Mouse (Mus musculus) liver, embryonic 14.5 days (tissue): ENCODE results near the gene 4930404N11Rik. TPM values are rescaled to one million over a fixed set of nuclear protein-coding genes. Genes with fewer than 3 reads are reported as not detected.
A peak's percentile ranks its signal among the peaks of the same experiment; 100 is the strongest.

ENCODE experiments used
- ATAC-seq: fragments of 200-750 bp; cut with Nextera tagmentation; 2 replicates; pipeline ENCODE4 v1.8.0; 2017; ENCODE audit warnings: moderate number of reproducible peaks, mild to moderate bottlenecking, moderate library complexity; ENCODE audit not compliant: insufficient read depth
- DNase-seq, 3 experiments: peaks; one replicate each; pipeline ENCODE4 v3.0.0-alpha.2; 2012 to 2013; ENCODE audit warnings: low read depth in 3 of 3, low spot score in 3 of 3
- H3K27ac ChIP-seq: fragments of 300-500 bp; sonication (generic); 2 replicates; pipeline ENCODE4 v1.5.1; 2014; ENCODE audit warnings: moderate library complexity, mild to moderate bottlenecking, control low read depth, inconsistent platforms
- H3K27me3 ChIP-seq: fragments of 300-500 bp; sonication (generic); 2 replicates; pipeline ENCODE4 v1.6.1; 2014; ENCODE audit warnings: mild to moderate bottlenecking, low read length, moderate library complexity; ENCODE audit not compliant: control insufficient read depth, insufficient read depth
- H3K36me3 ChIP-seq: fragments of 300-500 bp; sonication (generic); replicated peaks from 2 replicates; pipeline ENCODE4 v1.6.1; 2014; ENCODE audit warnings: low read depth; ENCODE audit not compliant: control insufficient read depth, insufficient read depth
- H3K4me1 ChIP-seq, 2 experiments: fragments of 200-500 bp in 1 of 2; fragments of 300-500 bp in 1 of 2; sonication (generic) in 1 of 2; replicated peaks; 2 replicates each; pipeline ENCODE4 v1.6.1; 2012 to 2014; ENCODE audit warnings: antibody characterized with exemption in 1 of 2, inconsistent platforms in 1 of 2, low read length in 1 of 2; ENCODE audit not compliant: control insufficient read depth in 2 of 2, insufficient read depth in 2 of 2
- H3K4me2 ChIP-seq: fragments of 300-500 bp; sonication (generic); 2 replicates; pipeline ENCODE4 v1.6.1; 2014; ENCODE audit warnings: low read depth, mild to moderate bottlenecking, control low read depth, moderate library complexity
- H3K4me3 ChIP-seq, 2 experiments: fragments of 200-500 bp in 1 of 2; fragments of 300-500 bp in 1 of 2; sonication (generic) in 1 of 2; 2 replicates each; pipeline ENCODE4 v1.5.1; 2012 to 2014; ENCODE audit warnings: low read depth in 2 of 2, low read length in 2 of 2, mild to moderate bottlenecking in 2 of 2, control low read depth in 1 of 2, inconsistent platforms in 1 of 2, moderate library complexity in 1 of 2; ENCODE audit not compliant: insufficient read depth in 1 of 2
- H3K9ac ChIP-seq: fragments of 300-500 bp; sonication (generic); replicated peaks from 2 replicates; pipeline ENCODE4 v1.6.1; 2014; ENCODE audit warnings: mild to moderate bottlenecking, control low read depth, moderate library complexity
- H3K9me3 ChIP-seq: fragments of 300-500 bp; sonication (generic); 2 replicates; pipeline ENCODE4 v1.6.1; 2016; ENCODE audit warnings: low read length, mixed read lengths; ENCODE audit not compliant: control insufficient read depth
- CTCF ChIP-seq: IDR thresholded peaks from 2 replicates; pipeline ENCODE4 v1.5.1; 2016; ENCODE audit warnings: antibody characterized with exemption, low read depth, control low read depth
- EP300 ChIP-seq: IDR thresholded peaks from 2 replicates; pipeline ENCODE4 v1.6.1; 2016; ENCODE audit warnings: antibody characterized with exemption, low read depth
- WGBS: fragments of 180-500 bp; shearing (Covaris S2); extraction: QIAGEN DNeasy Blood & Tissue Kit; methylation state at CpG from one replicate; pipeline ENCODE4 v1.1.7; 2014; ENCODE audit not compliant: insufficient replicate concordance; 5-methylcytosine and 5-hydroxymethylcytosine counted together
- polyA plus RNA-seq, 2 experiments: library from polyadenylated mRNA; depleted of rRNA in 1 of 2; stranded (reverse) in 1 of 2; unstranded in 1 of 2; fragments of >200 nt; fragmentation: Nextera tagmentation in 1 of 2; extraction: Ambion mirVana in 1 of 2; gene quantifications; 2 replicates each; pipeline versions ENCODE4 v1.2.1 to v1.2.3; 2012 to 2014

Gene 4930404N11Rik
- polyA plus RNA-seq, 2 experiments: 0.55 to 0.60 TPM

DNA sequence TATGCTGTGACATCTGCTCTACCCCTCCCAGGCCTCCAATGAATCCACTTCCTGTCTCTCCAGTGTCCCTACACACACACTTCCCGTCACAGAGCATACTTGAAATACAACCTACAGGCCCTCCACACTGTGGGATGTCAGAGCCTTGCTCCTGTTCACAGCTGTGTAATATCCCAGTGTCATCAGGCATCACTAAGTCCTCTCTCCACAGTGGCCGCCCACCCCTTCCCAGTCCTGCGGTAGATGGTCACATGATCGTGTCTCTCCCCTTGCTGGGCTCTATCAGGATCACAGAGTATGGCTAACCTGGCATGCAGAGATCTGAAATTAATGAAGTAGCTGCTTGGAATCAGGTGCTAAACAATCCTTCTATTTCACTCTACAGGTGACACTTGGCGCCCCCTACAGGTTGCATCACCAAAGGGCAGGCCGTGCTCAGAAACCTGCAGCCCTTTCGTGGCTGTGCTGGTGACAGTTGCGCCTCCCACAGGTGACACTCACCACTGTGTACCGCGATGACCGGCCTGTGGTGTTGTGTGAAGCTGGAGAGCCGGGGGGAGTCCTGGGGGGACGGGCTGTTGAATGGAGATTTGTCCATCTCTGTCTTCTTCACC is 40.1 kb upstream of the 4930404N11Rik start:
- Histone ChIP-seq H3K4me2 (no peak overlapping the region), H3K36me3 (no peaks in the 10 kb centered on the region), H3K27ac (no peak overlapping the region), H3K27me3 (peaks cover 31% of the 10 kb centered on the region), H3K4me1 (peaks cover 7 to 20% of the 10 kb centered on the region in 2 experiments; a peak in 3 of 4 replicates), H3K4me3 (no peak overlapping the region), H3K9ac (no peak overlapping the region), H3K9me3 (no peaks in the 10 kb centered on the region)
- peak in 1 of 3 experiments; percentile 44 for DNase-seq
- no peak for TF ChIP-seq EP300
- TF ChIP-seq CTCF: peak; percentile 92
- ATAC-seq: no peak
- WGBS: 34% methylated on average over 13 of the region's 13 CpGs

DNA sequence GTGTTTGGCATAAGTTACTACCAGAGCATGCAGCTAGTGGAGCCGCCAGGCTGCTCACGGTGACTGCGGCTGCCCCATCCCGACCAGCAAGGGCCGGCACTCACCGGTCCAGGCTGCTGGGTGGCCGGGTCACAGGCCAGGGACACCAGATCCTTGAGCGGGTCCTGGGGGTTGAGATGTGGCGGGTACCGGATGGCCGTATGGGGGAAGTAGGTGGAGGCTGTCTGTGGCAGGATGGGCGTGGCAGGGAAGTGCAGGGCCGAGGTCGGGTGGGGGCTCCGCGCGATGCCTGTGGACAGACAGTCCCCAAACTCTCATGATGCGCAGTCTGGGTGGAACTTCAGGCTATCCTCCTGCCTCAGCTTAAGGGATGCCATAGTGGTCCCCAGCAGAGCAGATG is 39.1 kb upstream of the 4930404N11Rik start:
- peaks cover 31% of the 10 kb centered on the region for H3K27me3 ChIP-seq
- no peaks in the 10 kb centered on the region; the same call in 1 of the 2 replicates for H3K36me3 ChIP-seq
- ATAC-seq (no peak), DNase-seq (no peak)
- no peak overlapping the region for H3K27ac ChIP-seq
- H3K9ac ChIP-seq: no peak overlapping the region
- peaks cover 7 to 19% of the 10 kb centered on the region in 2 experiments; a peak in 3 of 4 replicates for H3K4me1 ChIP-seq
- TF ChIP-seq CTCF: no peak
- TF ChIP-seq EP300: no peak
- H3K9me3 ChIP-seq: no peaks in the 10 kb centered on the region
- no peak overlapping the region for H3K4me3 ChIP-seq
- no peak overlapping the region for H3K4me2 ChIP-seq
- whole genome bisulfite sequencing: 23% methylated on average over 18 of the region's 18 CpGs

DNA sequence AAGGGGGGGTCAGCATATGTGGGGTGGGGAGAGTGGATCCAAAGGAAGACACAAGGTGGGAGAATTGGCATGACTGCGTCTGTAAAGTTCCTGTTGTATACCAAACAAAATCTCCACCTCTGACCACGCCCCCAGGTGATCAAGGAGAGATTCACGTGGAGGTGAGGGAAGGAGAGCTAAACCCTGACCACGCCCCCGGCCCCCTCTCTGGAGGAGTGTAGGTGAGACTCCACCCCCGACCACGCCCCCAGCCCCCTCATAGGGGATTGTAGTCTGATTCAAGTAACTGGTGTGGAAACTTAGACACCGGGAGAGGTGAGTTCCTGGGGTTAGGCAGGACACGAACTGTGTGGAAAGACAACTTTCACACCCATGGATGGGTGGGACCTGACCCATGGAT is 38.5 kb upstream of the 4930404N11Rik start:
- WGBS: 27% methylated on average over 9 of the region's 9 CpGs
- TF ChIP-seq EP300 (no peak), CTCF (no peak)
- Histone ChIP-seq H3K4me3 (no peak overlapping the region), H3K9me3 (no peaks in the 10 kb centered on the region), H3K9ac (no peak overlapping the region), H3K4me2 (no peak overlapping the region), H3K27me3 (peaks cover 31% of the 10 kb centered on the region), H3K36me3 (no peaks in the 10 kb centered on the region; the same call in 1 of the 2 replicates), H3K27ac (no peak overlapping the region), H3K4me1 (peaks cover 7 to 19% of the 10 kb centered on the region in 2 experiments; a peak in 3 of 4 replicates)
- DNase-seq (no peak), ATAC-seq (no peak)

- Histone ChIP-seq H3K36me3 (no peaks in the 10 kb centered on the region; the same call in 1 of the 2 replicates), H3K9me3 (no peaks in the 10 kb centered on the region), H3K4me3 (no peak overlapping the region), H3K4me2 (no peak overlapping the region), H3K9ac (no peak overlapping the region), H3K4me1 (peaks cover 7 to 19% of the 10 kb centered on the region in 2 experiments; a peak in 3 of 4 replicates), H3K27me3 (peaks cover 28% of the 10 kb centered on the region), H3K27ac (no peak overlapping the region)
- 73% methylated on average over 10 of the region's 10 CpGs for WGBS
- no peak for ATAC-seq
- no peak for TF ChIP-seq EP300
- TF ChIP-seq CTCF: no peak
- no peak for DNase-seq
Measured at GRCm38 (mm10) chr10:81403511-81403910, 37.9 kb upstream of the 4930404N11Rik start.

DNA sequence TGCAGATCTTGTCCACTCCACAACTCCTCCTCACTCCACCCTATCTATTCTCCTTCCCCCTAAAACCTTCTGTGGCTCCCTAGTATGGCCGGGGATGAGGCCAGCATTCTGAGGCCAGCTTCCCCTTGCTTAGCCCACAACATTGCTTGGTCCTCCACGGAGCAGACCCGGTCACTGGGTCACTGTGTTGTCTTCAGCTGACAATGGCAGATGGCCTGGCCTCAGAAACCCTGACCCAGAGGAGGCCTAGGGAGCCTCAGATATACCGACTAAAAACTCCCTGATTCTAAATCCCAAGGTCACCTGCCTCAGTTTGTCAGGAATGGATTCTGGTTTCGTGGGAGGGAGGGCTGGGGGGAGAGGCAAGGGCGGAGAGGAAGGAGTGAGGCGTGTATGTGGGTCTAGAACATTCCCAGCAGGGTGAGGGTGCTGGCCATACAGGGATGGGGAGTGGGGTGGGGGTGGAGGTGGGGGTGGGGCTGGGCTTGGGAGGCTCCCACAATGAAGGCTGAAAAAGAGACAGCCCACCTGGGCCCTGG is 36.7 kb upstream of the 4930404N11Rik start:
- Histone ChIP-seq H3K4me1 (peaks cover 7 to 12% of the 10 kb centered on the region in 2 experiments; a peak in 3 of 4 replicates), H3K27me3 (peaks cover 16% of the 10 kb centered on the region), H3K9me3 (no peaks in the 10 kb centered on the region), H3K36me3 (no peaks in the 10 kb centered on the region; the same call in 1 of the 2 replicates), H3K4me2 (no peak overlapping the region), H3K27ac (no peak overlapping the region), H3K4me3 (no peak overlapping the region), H3K9ac (no peak overlapping the region)
- 36% methylated on average over 7 of the region's 7 CpGs for WGBS
- ATAC-seq (no peak), DNase-seq (no peak)
- TF ChIP-seq CTCF (no peak), EP300 (no peak)
